Mouse (Mus musculus): ENCODE measurements at regions not wholly inside any gene's neighbourhood (a gene's known extent, or its start where the extent isn't known, plus 50 kb on each side); places are given as distances from the start of the nearest gene placed in this dataset.

- Histone ChIP-seq H3K27ac (ENCODE audit: insufficient read depth, low read length) (no peak overlapping the region), H3K4me1 (ENCODE audit: control insufficient read depth, insufficient read depth, low read length) (no peaks in the 10 kb centered on the region), H3K4me3 (replicated peaks; ENCODE audit: insufficient read depth, low read depth, low read length) (no peak overlapping the region), H3K27me3 (ENCODE audit: control insufficient read depth, insufficient read depth, low read length) (no peaks in the 10 kb centered on the region)
- WGBS, result 76% methylated on average over 2 of the region's 2 CpGs
- no peak for TF ChIP-seq POLR2A (IDR thresholded peaks at IDR 0.05; ENCODE audit: borderline replicate concordance, insufficient read depth, low read length)
- TF ChIP-seq CTCF (IDR thresholded peaks at IDR 0.05; ENCODE audit: borderline replicate concordance, insufficient read depth, low read depth, low read length), result no peak
- no peak for DNase-seq
Measured at GRCm38 (mm10) chr12:28181265-28181664, 370.9 kb downstream of the Dcdc2c start.

GRCm38 (mm10) chr12:28176016-28176415, 376.2 kb downstream of the Dcdc2c start:
- no peak for DNase-seq
- Histone ChIP-seq H3K27ac (ENCODE audit: insufficient read depth, low read length) (no peak overlapping the region), H3K4me1 (ENCODE audit: control insufficient read depth, insufficient read depth, low read length) (no peaks in the 10 kb centered on the region), H3K4me3 (replicated peaks; ENCODE audit: insufficient read depth, low read depth, low read length) (no peak overlapping the region), H3K27me3 (ENCODE audit: control insufficient read depth, insufficient read depth, low read length) (no peaks in the 10 kb centered on the region)
- TF ChIP-seq POLR2A (IDR thresholded peaks at IDR 0.05; ENCODE audit: borderline replicate concordance, insufficient read depth, low read length) (no peak), CTCF (IDR thresholded peaks at IDR 0.05; ENCODE audit: borderline replicate concordance, insufficient read depth, low read depth, low read length) (no peak)
- WGBS, result 44% methylated on average over 3 of the region's 3 CpGs

- Histone ChIP-seq H3K27me3 (ENCODE audit: control insufficient read depth, insufficient read depth, low read length) (no peaks in the 10 kb centered on the region), H3K4me1 (ENCODE audit: control insufficient read depth, insufficient read depth, low read length) (no peaks in the 10 kb centered on the region), H3K27ac (ENCODE audit: insufficient read depth, low read length) (no peak overlapping the region), H3K4me3 (replicated peaks; ENCODE audit: insufficient read depth, low read depth, low read length) (no peak overlapping the region)
- no peak for TF ChIP-seq CTCF (IDR thresholded peaks at IDR 0.05; ENCODE audit: borderline replicate concordance, insufficient read depth, low read depth, low read length)
- TF ChIP-seq POLR2A (IDR thresholded peaks at IDR 0.05; ENCODE audit: borderline replicate concordance, insufficient read depth, low read length), result no peak
- no peak for DNase-seq
Measured at GRCm38 (mm10) chr12:28174078-28174477, 378.1 kb downstream of the Dcdc2c start.

- Histone ChIP-seq H3K27ac (ENCODE audit: insufficient read depth, low read length) (no peak overlapping the region), H3K4me1 (ENCODE audit: control insufficient read depth, insufficient read depth, low read length) (no peaks in the 10 kb centered on the region), H3K4me3 (replicated peaks; ENCODE audit: insufficient read depth, low read depth, low read length) (no peak overlapping the region), H3K27me3 (ENCODE audit: control insufficient read depth, insufficient read depth, low read length) (no peaks in the 10 kb centered on the region)
- TF ChIP-seq POLR2A (IDR thresholded peaks at IDR 0.05; ENCODE audit: borderline replicate concordance, insufficient read depth, low read length) (no peak), CTCF (IDR thresholded peaks at IDR 0.05; ENCODE audit: borderline replicate concordance, insufficient read depth, low read depth, low read length) (no peak)
- WGBS, result 11% methylated on average over 1 of the region's 1 CpGs
- DNase-seq, result no peak
Measured at GRCm38 (mm10) chr12:28158786-28159185, 393.4 kb downstream of the Dcdc2c start.

- no peaks in the 10 kb centered on the region for H3K27me3 ChIP-seq (ENCODE audit: control insufficient read depth, insufficient read depth, low read length)
- no peaks in the 10 kb centered on the region for H3K4me1 ChIP-seq (ENCODE audit: control insufficient read depth, insufficient read depth, low read length)
- no peak overlapping the region for H3K4me3 ChIP-seq (replicated peaks; ENCODE audit: insufficient read depth, low read depth, low read length)
- DNase-seq, result no peak
- 53% methylated on average over 4 of the region's 4 CpGs for WGBS
- TF ChIP-seq CTCF (IDR thresholded peaks at IDR 0.05; ENCODE audit: borderline replicate concordance, insufficient read depth, low read depth, low read length), result no peak
- TF ChIP-seq POLR2A (IDR thresholded peaks at IDR 0.05; ENCODE audit: borderline replicate concordance, insufficient read depth, low read length), result no peak
- no peak overlapping the region for H3K27ac ChIP-seq (ENCODE audit: insufficient read depth, low read length)
Measured at GRCm38 (mm10) chr12:28150759-28151158, 401.4 kb downstream of the Dcdc2c start.

- H3K27me3 ChIP-seq (ENCODE audit: control insufficient read depth, insufficient read depth, low read length), result no peaks in the 10 kb centered on the region
- H3K4me3 ChIP-seq (replicated peaks; ENCODE audit: insufficient read depth, low read depth, low read length), result no peak overlapping the region
- no peaks in the 10 kb centered on the region for H3K4me1 ChIP-seq (ENCODE audit: control insufficient read depth, insufficient read depth, low read length)
- 71% methylated on average over 4 of the region's 4 CpGs for WGBS
- DNase-seq, result no peak
- no peak for TF ChIP-seq POLR2A (IDR thresholded peaks at IDR 0.05; ENCODE audit: borderline replicate concordance, insufficient read depth, low read length)
- TF ChIP-seq CTCF (IDR thresholded peaks at IDR 0.05; ENCODE audit: borderline replicate concordance, insufficient read depth, low read depth, low read length), result no peak
- no peak overlapping the region for H3K27ac ChIP-seq (ENCODE audit: insufficient read depth, low read length)
Measured at GRCm38 (mm10) chr12:28135810-28136592, 416.2 kb downstream of the Dcdc2c start.

- no peak for TF ChIP-seq CTCF (IDR thresholded peaks at IDR 0.05; ENCODE audit: borderline replicate concordance, insufficient read depth, low read depth, low read length)
- no peak for DNase-seq
- Histone ChIP-seq H3K27me3 (ENCODE audit: control insufficient read depth, insufficient read depth, low read length) (no peaks in the 10 kb centered on the region; the same call in 1 of the 2 replicates), H3K4me3 (replicated peaks; ENCODE audit: insufficient read depth, low read depth, low read length) (no peak overlapping the region), H3K4me1 (ENCODE audit: control insufficient read depth, insufficient read depth, low read length) (no peaks in the 10 kb centered on the region), H3K27ac (ENCODE audit: insufficient read depth, low read length) (no peak overlapping the region)
- 77% methylated on average over 9 of the region's 9 CpGs for WGBS
Measured at GRCm38 (mm10) chr12:28122766-28123165, 429.4 kb downstream of the Dcdc2c start.

GRCm38 (mm10) chr12:28120106-28120505, 432.1 kb downstream of the Dcdc2c start:
- H3K4me1 ChIP-seq (ENCODE audit: control insufficient read depth, insufficient read depth, low read length), result no peaks in the 10 kb centered on the region
- no peak overlapping the region for H3K27ac ChIP-seq (ENCODE audit: insufficient read depth, low read length)
- TF ChIP-seq POLR2A (IDR thresholded peaks at IDR 0.05; ENCODE audit: borderline replicate concordance, insufficient read depth, low read length), result no peak
- TF ChIP-seq CTCF (IDR thresholded peaks at IDR 0.05; ENCODE audit: borderline replicate concordance, insufficient read depth, low read depth, low read length), result no peak
- no peaks in the 10 kb centered on the region; the same call in 1 of the 2 replicates for H3K27me3 ChIP-seq (ENCODE audit: control insufficient read depth, insufficient read depth, low read length)
- 56% methylated on average over 3 of the region's 3 CpGs for WGBS
- no peak for DNase-seq
- H3K4me3 ChIP-seq (replicated peaks; ENCODE audit: insufficient read depth, low read depth, low read length), result no peak overlapping the region
